Comparison of ENCODE assay signal across 24 mouse cellular contexts in the genomic region with DNA sequence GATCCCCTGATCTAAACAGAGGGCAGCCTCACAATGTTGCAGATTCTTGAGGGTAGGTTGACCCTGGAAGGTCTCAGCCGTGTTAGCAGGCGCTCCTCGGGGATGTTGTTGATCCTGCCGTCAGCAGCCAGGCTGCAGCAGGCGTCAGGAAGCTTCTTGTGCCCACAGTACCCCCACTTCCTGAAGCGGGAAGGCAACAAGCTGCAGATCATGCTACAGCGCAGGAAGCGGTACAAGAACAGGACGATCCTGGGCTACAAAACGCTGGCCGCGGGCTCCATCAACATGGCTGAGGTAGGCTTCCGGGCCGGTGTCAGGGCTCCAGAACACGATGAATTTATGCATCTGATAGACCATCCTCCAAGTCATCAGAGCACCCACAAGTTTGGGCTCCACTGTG. TPM values are rescaled to one million over a fixed set of nuclear protein-coding genes. Genes with fewer than 3 reads are reported as not detected.
DNase-seq lines count a peak whose midpoint lies in the region; ATAC-seq lines count a peak whose summit lies in the region.
"Had no signal": no experiment of that assay in that cellular context is flagged by ENCODE, and none has a peak within 500 bp of the region (broad histone marks: within the 10 kb centered on the region; RNA-seq: fewer than 3 reads in every experiment).

No protein-coding gene starts in this region.

- peak; percentile 43 for ATAC-seq in CD4-positive, CD25-positive, alpha-beta regulatory T cell, adult 4 months
- ATAC-seq in common myeloid progenitor, adult 5-6 weeks (replicated peaks; ENCODE audit: low read depth, poor library complexity, severe bottlenecking), result peak; percentile 57
- no peak for ATAC-seq in liver, embryonic 11.5 days (replicated peaks; ENCODE audit: low FRiP score)
- ATAC-seq in kidney, embryonic 14.5 days (ENCODE audit: low FRiP score, low TSS enrichment), result no peak
- ATAC-seq: hindbrain, postnatal 0 days had no signal

- DNase-seq in naive thymus-derived CD4-positive, alpha-beta T cell, adult 2 months (ENCODE audit: low read depth), result peak; percentile 69
- peak; percentile 64 for DNase-seq in thymus, postnatal 25 days
- DNase-seq in urinary bladder, postnatal 4 days (ENCODE audit: low spot score in 2 of 2), result no peak
- DNase-seq in liver, embryonic 11.5 days (ENCODE audit: low spot score), result no peak
- no peak for DNase-seq in lung, postnatal 4 days
- DNase-seq: adrenal gland, postnatal 10 days; cerebellum, adult 2 months; cerebellum, postnatal 36 days; gastrocnemius, postnatal 36 days; heart, postnatal 10 days; kidney, adult 11 months; kidney, postnatal 4 days; layer of hippocampus, adult 9-11 months; lung, postnatal 36 days had no signal

- H3K27ac ChIP-seq in liver, embryonic 11.5 days (ENCODE audit: low read depth, low read length), result no peak overlapping the region
- no peak overlapping the region for H3K27ac ChIP-seq in kidney, embryonic 14.5 days (ENCODE audit: low read depth, low read length)
- H3K27ac ChIP-seq: embryonic facial prominence, embryonic 15.5 days; hindbrain, postnatal 0 days; liver, embryonic 14.5 days; lung, embryonic 15.5 days; midbrain, embryonic 12.5 days had no signal

- no peak overlapping the region for H3K4me3 ChIP-seq in liver, embryonic 11.5 days (ENCODE audit: low read depth, low read length)
- H3K4me3 ChIP-seq in kidney, embryonic 14.5 days (ENCODE audit: low read length), result no peak overlapping the region
- H3K4me3 ChIP-seq: embryonic facial prominence, embryonic 15.5 days; lung, embryonic 15.5 days; midbrain, embryonic 12.5 days had no signal

- H3K9me3 ChIP-seq in liver, embryonic 11.5 days (ENCODE audit: control insufficient read depth, low read length), result no peaks in the 10 kb centered on the region
- no peaks in the 10 kb centered on the region for H3K9me3 ChIP-seq in kidney, embryonic 14.5 days (ENCODE audit: control insufficient read depth, low read length)
- H3K9me3 ChIP-seq: embryonic facial prominence, embryonic 15.5 days; lung, embryonic 15.5 days; midbrain, embryonic 12.5 days had no signal

- 81% methylated on average over 15 of the region's 15 CpGs for WGBS in liver, embryonic 11.5 days
- 88% methylated on average over 15 of the region's 15 CpGs for WGBS in kidney, embryonic 14.5 days

- H3K4me2 ChIP-seq in liver, embryonic 11.5 days, result no peak overlapping the region
- no peak overlapping the region for H3K4me2 ChIP-seq in kidney, embryonic 14.5 days (replicated peaks; ENCODE audit: low read depth, low read length)
- H3K4me2 ChIP-seq: embryonic facial prominence, embryonic 15.5 days; heart, embryonic 11.5 days; lung, embryonic 15.5 days; midbrain, embryonic 12.5 days had no signal

- no peaks in the 10 kb centered on the region for H3K27me3 ChIP-seq in liver, embryonic 11.5 days (replicated peaks; ENCODE audit: control insufficient read depth, insufficient read depth, low read length)
- H3K27me3 ChIP-seq in kidney, embryonic 14.5 days (ENCODE audit: control insufficient read depth, insufficient read depth, low read length), result no peaks in the 10 kb centered on the region
- H3K27me3 ChIP-seq: embryonic facial prominence, embryonic 15.5 days; lung, embryonic 15.5 days; midbrain, embryonic 12.5 days had no signal

- peaks cover 4% of the 10 kb centered on the region for H3K36me3 ChIP-seq in liver, embryonic 11.5 days (ENCODE audit: control insufficient read depth, insufficient read depth, low read length)
- H3K36me3 ChIP-seq in kidney, embryonic 14.5 days (ENCODE audit: control insufficient read depth, insufficient read depth, low read length), result peaks cover 37% of the 10 kb centered on the region

- H3K4me1 ChIP-seq in liver, embryonic 11.5 days (replicated peaks; ENCODE audit: control insufficient read depth, insufficient read depth, low read length), result peaks cover 11% of the 10 kb centered on the region
- peaks cover 6% of the 10 kb centered on the region; the same call in 1 of the 2 replicates for H3K4me1 ChIP-seq in kidney, embryonic 14.5 days (ENCODE audit: control insufficient read depth, insufficient read depth, low read length)
- H3K4me1 ChIP-seq: midbrain, embryonic 12.5 days had no signal

- H3K9ac ChIP-seq in liver, embryonic 11.5 days (ENCODE audit: low read depth, low read length), result no peak overlapping the region
- H3K9ac ChIP-seq in kidney, embryonic 14.5 days (ENCODE audit: low read depth, low read length), result no peak overlapping the region
- H3K9ac ChIP-seq: embryonic facial prominence, embryonic 15.5 days; liver, embryonic 14.5 days; lung, embryonic 15.5 days; midbrain, embryonic 12.5 days had no signal

RNA-seq across cellular contexts. Expression of a gene that starts 27.4 kb away (rescaled TPM):
- not detected for polyA plus RNA-seq in CD4-positive, CD25-positive, alpha-beta regulatory T cell, adult 4 months (2017; shearing (Covaris generic))
- not detected in 2 replicates for total RNA-seq in common myeloid progenitor, adult 5-6 weeks (2017)
- polyA plus RNA-seq in liver, embryonic 11.5 days (2014; fragmentation: Nextera tagmentation; extraction: Ambion mirVana), result not detected in 2 replicates
- not detected in 2 replicates for polyA plus RNA-seq in kidney, embryonic 14.5 days (2014; fragmentation: Nextera tagmentation; extraction: Ambion mirVana)
- total RNA-seq: adrenal gland, postnatal 10 days had no signal
- polyA plus RNA-seq: embryonic facial prominence, embryonic 15.5 days; hindbrain, postnatal 0 days; kidney, embryonic 16.5 days; lung, embryonic 15.5 days; midbrain, embryonic 12.5 days had no signal

RNA-seq across cellular contexts. Expression of a gene that starts 32.6 kb away (rescaled TPM):
- polyA plus RNA-seq in CD4-positive, CD25-positive, alpha-beta regulatory T cell, adult 4 months (2017; shearing (Covaris generic)), result 1 to 10 TPM; 5.8 to 7.3 TPM
- 15.5 and 15.9 TPM in 2 replicates for total RNA-seq in common myeloid progenitor, adult 5-6 weeks (2017)
- 11.0 and 11.9 TPM in 2 replicates for polyA plus RNA-seq in liver, embryonic 11.5 days (2014; fragmentation: Nextera tagmentation; extraction: Ambion mirVana)
- 12.6 and 14.6 TPM in 2 replicates for polyA plus RNA-seq in kidney, embryonic 14.5 days (2014; fragmentation: Nextera tagmentation; extraction: Ambion mirVana)

RNA-seq across cellular contexts. Expression of a gene that starts 46.4 kb away (rescaled TPM):
- 10 to 100 TPM; 26.9 to 32.7 TPM for polyA plus RNA-seq in CD4-positive, CD25-positive, alpha-beta regulatory T cell, adult 4 months (2017; shearing (Covaris generic))
- 52.4 and 55.2 TPM in 2 replicates for total RNA-seq in common myeloid progenitor, adult 5-6 weeks (2017)
- polyA plus RNA-seq in liver, embryonic 11.5 days (2014; fragmentation: Nextera tagmentation; extraction: Ambion mirVana), result 51.8 and 52.9 TPM in 2 replicates
- polyA plus RNA-seq in kidney, embryonic 14.5 days (2014; fragmentation: Nextera tagmentation; extraction: Ambion mirVana), result 38.2 and 75.6 TPM in 2 replicates

RNA-seq across cellular contexts. Expression of a gene that starts 51.2 kb away (rescaled TPM):
- polyA plus RNA-seq in CD4-positive, CD25-positive, alpha-beta regulatory T cell, adult 4 months (2017; shearing (Covaris generic)), result 10 to 100 TPM in 1 of 2 experiments, 1 to 10 TPM in 1; 9.6 to 15.1 TPM
- 46.9 and 53.3 TPM in 2 replicates for total RNA-seq in common myeloid progenitor, adult 5-6 weeks (2017)
- 17.7 and 19.2 TPM in 2 replicates for polyA plus RNA-seq in liver, embryonic 11.5 days (2014; fragmentation: Nextera tagmentation; extraction: Ambion mirVana)
- polyA plus RNA-seq in kidney, embryonic 14.5 days (2014; fragmentation: Nextera tagmentation; extraction: Ambion mirVana), result 23.0 and 26.2 TPM in 2 replicates

Comparison
In these comparisons a context has a peak if more than half of its experiments do, and no peak if none do; other contexts are left out.
1. ATAC-seq: peak in CD4-positive, CD25-positive, alpha-beta regulatory T cell, adult 4 months (single experiment) and common myeloid progenitor, adult 5-6 weeks (single experiment); none in liver, embryonic 11.5 days (single experiment) and kidney, embryonic 14.5 days (single experiment).
2. DNase-seq: peak in naive thymus-derived CD4-positive, alpha-beta T cell, adult 2 months (single experiment) and thymus, postnatal 25 days (single experiment); none in urinary bladder, postnatal 4 days (0 of 2), liver, embryonic 11.5 days (single experiment) and lung, postnatal 4 days (0 of 2).